Mouse (Mus musculus) neural tube, embryonic 10.5 days (tissue): Measurements from ENCODE around the gene Rnf150.
A peak's percentile ranks its signal among the peaks of the same experiment; 100 is the strongest.

ENCODE experiments used
- DNase-seq: peaks from one replicate; pipeline ENCODE4 v3.0.0-alpha.2; 2017; ENCODE audit warnings: low spot score; ENCODE audit errors: extremely low spot score

The Rnf150 gene

DNA sequence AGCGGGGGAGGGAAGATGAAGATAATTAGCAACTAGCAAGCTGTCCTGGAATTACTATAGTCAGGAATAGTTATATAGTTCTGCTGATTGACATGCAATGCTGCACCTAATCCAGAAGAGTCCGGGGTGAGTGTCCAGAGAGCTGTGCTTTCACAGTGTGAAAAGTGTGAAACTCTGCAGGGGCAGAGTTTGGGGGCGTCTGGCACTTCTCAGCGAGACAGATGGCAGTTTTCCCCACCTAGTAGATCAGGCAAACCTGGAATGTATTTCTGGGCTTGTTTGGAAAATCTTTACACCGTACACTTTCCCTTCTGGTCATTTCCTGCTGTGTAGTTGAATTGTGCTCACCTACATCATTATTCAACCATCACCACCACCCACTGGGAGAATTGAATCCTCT lies 148.6 kb downstream of the Rnf150 start:
- no peak for DNase-seq

DNA sequence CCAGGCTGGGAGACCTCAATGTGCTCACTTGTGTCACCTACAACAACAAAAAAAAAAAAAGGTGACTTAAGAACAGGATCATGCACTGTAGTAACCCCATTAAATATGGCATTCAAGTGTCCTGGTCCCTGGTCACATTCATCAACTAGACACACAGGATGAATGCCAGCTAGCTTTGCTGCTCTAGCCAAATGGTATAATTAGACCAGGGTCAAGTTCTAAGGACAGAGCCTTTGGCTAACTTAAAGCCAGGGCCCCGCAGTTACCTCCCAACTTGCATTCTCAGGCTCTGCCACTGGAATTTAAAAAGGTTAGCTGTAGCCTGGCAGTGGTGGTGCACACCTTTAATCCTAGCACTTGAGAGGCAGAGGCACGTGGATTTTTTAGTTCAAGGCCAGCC lies 165.1 kb downstream of the Rnf150 start:
- no peak for DNase-seq

DNA sequence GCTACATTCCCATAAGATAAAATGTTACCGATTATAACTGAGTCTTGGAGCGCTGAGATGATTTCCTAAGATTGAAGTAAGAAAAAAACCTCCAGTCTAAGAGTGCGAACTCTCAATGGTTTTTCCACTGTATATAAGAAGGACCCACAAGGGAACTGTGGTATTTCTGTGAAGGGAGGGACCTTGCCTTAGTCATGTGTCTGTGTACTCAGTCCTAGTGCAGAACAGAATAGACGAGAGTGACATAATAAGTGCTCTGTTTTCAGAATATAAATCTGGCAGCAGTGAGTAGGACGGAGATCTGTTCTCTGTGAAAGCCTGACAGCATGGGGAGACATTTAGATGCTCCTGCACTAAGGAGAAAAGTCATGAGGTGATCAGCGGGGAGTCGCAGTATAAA lies 169.6 kb downstream of the Rnf150 start:
- no peak for DNase-seq

DNA sequence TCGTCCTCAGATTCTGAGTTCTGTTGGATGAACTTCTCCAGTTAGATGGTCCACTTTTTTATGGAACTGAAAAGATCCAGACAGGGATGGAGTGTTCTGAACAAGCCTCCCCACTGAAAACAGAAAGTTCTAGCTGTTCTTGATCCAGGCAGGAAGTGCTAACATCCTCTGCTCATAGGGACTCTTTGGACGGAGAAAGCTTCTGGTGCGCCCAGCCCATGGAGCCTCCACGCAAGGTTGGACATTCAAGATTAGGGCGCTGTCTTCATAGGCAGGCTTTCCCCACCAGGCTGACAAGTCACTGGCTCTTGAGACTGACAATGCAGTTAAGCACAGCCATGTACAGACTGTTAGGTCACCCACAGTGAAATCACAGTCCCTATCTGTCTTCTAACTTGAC lies 172.0 kb downstream of the Rnf150 start:
- DNase-seq, result no peak

DNA sequence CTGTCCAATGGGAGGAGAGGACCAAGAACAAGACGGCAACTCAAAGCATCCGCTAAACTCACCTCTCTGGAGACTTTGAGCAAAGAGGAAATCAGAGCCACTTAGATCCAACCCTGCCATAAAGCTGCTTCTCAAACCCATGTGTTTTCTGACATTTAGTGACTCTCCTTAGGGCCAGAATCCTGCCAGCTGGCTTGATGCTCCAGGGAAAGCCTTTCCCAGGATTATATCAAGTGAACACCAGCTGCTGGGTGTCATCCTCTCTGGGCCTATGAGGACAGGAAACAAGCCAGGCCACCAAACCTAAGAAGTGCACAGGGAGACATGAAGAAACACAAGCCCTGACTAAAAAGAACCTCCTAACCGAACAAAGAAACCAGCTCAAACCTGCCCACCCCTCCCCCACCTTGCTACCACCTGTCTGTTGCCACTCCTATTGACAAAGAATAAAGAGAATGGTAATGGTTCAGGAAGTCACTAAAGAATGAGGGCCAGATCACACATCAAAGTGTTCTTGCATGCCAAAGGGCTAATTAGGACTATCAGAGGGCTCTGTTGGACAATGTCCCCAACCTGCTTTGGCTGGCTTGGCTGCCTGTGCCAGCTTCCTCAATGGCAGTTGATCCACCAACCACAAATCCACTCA lies 173.5 kb downstream of the Rnf150 start:
- DNase-seq, result no peak

DNA sequence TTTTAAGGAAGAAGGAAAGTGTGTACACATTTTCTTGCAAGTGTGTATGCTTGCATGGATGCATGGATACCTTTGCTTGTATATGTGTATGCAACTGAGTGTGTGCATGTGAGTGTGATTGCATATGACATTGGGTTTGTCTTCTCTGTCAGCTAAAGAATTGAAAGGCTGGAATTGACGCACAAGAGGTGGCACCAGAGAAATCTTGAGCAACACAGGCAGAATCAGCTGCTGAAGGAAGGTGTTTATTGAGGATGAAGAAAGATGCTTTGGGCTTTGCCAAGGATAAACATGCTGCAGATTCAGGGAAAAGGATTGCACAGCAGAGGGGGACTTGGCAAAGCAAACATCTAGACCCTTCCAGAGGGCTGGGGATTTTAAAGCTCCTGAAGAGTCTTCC lies 174.2 kb downstream of the Rnf150 start:
- no peak for DNase-seq

DNA sequence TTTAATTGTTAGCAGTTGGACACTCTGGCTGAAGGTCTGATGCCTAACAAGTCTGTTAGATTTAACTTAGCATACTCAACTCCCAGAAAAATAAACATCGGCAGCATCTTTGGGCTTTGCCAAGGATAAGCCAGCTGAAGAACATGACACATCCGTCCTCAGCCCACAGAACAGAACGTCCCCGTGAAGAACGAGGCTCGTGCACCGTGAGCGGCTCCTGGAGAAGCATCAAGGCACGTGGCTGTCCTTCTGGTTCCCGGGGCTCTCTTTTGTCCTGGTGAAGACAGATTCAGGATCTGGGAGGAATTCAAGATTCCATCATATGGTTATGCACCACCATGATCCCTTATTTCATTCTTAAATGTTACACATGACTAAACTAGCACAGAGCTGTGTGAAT lies 175.4 kb downstream of the Rnf150 start:
- no peak for DNase-seq

DNA sequence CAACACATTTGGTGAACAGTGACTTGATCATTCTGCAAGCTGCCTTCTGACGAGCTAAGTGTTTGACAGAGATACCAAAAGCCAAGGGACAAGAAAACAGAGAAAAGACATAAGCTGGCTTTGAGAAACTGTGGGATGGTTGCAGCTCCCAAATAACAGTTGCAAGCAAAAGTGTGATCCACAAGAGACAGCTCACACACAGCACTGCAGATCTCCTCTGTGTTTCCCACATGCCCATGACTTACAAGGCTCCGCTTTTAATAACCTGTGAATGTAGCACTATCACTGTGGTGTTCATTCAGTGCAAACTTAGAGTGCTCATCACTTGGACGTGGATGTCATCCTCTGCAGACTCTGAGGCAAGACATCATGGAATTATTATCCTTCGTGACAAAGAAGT lies 178.3 kb downstream of the Rnf150 start:
- DNase-seq, result no peak

DNA sequence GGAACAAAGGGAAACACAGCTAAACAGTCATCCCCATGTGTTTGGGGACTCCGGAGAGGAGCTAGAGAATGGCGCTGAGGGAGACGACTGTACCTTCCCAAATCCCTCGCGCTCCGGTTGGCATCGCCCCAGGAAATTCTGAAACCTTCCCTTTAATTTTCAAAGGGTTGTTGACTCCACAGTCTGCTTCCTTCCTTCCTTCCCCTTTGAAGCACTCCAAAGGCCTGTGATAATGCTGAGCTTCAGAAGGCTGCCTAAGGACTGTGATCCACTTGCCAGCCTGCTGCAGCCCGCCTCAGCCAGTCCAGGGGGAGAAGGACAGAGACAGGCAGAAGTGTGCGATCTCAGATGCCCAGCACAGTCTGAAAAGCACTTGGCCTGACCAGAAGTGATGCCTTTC lies 183.8 kb downstream of the Rnf150 start:
- no peak for DNase-seq

DNA sequence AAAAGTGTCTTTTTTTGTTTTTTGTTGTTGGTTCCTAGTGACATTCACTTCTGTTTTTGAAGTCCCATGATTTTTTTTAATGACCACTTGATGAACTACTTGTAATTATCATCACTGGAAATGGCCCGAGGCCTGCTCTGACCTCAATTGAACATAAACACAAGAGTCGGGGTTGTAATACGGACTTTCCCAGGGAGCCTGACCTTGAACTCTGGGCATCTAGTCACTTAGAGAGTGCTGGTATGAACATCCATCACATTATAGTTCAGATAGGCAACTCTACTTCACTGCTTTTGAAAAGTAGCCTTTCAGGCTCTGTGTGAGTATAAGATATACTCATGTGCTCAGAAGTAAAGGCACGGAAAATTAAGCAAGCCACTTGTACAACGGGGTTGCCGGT lies 185.4 kb downstream of the Rnf150 start:
- no peak for DNase-seq

DNA sequence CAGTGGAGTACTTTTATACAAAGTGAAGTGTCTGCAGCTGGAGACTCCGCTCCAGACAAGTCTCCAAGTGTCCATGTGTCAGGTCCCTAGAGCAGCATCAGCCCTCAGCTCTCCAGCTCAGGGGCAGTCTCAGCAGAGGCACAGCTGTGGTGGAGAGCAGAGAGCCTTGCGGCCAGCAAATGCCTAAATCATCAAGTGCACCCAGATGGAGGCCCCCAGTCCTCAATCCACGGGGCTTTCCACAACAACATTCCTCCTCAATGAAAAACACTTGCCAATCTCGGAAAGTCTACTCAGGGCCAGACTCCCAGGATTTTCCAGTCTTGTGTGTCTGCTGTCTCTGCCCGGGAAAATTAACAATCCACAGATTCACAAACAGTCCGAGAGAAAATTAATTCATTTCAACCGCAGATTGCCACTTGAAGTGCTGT lies 186.0 kb downstream of the Rnf150 start:
- peak; percentile 22 for DNase-seq

DNA sequence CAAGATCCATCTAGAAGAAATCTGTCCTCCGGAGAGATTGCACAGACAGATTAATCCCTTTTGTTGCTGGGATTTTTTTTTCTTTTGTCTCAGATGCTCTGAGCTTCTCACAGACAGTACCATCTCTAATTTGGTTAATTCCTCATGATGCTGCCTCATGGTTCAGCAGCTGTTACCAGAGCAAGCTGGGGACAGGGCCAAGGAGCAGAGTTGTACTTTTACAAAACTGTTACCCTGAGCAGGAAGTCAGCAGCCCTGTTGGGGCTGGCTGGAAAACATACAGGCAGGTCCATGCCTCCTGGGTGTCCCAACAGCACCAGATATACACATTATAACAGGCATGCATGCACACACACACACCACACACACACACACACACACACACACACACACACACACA lies 186.5 kb downstream of the Rnf150 start:
- DNase-seq, result no peak

DNA sequence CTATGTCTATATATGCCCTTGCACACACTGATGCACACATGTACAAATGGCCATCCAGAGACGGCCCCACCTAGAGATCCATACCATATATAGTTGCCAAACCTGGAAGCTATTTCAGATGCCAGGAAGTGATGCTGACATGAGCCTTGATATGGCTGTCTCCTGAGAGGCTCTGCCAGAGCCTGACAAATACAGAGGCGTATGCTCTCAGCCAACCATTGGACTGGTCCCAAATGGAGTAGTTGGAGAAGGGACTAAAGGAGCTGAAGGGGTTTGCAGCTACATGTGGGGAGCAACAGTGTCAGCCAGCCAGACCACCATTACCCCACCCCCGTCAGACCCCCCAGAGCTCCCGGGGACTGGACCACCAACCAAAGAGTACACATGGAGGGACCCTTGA lies 189.7 kb downstream of the Rnf150 start:
- no peak for DNase-seq

DNA sequence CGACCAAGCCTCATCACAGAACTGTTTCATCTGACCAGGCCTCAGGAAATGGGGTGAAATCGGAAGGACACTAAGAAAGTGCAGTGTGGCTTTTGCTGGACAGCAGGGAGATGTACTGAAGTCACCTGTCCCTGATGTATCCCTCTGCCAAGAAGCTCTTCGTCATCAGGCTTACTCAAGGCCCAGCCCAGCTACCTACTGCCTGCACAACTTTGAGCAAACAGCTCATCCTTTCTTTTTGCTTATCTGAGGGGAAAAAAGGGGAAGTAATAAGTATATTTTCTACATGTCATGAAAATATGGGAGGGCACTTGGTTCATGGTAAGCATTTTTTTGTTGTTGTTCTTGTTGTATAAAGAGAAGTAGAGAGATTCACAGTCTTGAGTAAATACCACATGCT lies 191.6 kb downstream of the Rnf150 start:
- no peak for DNase-seq

DNA sequence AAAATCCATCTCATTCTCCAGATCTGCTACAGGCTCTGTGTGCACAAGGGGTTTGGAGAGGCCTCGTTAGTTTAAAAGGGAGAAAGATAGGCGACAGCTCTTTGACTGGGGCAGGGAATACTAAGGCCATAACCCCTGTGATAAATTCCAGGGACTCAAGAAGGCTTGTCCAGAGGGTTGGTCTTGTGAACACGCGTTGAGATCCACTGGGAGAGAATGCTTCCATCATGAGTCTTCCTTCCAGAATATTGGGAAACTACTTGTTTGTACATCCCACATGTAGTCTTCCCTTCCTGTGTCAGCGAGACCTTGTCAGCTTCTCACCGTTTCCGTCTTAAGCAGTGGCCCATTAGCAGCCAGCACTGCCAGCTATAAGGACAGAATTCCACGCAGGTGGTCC lies 195.8 kb downstream of the Rnf150 start:
- DNase-seq, result no peak

DNA sequence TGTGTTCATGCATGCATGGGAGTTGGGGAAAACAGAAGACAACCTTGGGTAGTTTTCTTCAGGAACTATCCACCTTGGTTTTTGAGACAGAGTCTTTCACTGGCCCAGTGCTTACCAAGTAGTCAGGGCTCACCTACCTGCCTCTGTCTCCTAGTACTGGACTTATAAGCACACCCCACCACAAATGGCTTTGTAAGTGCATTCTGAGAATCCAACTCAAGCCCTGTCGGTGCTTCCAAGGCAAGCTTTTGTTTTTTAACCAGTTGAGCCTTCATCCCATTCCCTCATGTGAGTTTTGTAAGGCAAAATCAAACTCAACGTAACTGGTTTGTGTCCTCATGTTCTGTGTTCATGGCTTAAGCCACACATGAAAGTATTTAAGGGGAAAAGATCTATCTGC lies 196.9 kb downstream of the Rnf150 start:
- no peak for DNase-seq

DNA sequence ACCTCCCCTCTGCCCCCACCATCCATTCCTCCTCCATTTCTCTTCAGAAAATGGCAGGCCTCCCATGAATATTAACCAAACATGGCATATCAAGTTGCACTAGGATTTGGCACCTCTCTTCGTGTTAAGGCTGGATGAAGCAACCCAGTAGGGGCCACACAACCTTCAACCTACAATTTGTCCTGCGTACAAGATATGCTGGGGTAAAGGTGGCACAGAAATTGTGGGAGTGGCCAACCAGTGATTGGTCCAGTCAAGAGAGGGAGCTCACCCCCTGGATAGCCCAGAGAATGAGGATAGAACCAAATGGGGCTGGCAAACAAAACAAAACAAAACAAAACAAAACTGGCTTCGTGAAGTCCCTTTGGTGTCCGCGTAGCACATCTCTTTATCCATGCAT lies 198.1 kb downstream of the Rnf150 start:
- DNase-seq, result no peak

DNA sequence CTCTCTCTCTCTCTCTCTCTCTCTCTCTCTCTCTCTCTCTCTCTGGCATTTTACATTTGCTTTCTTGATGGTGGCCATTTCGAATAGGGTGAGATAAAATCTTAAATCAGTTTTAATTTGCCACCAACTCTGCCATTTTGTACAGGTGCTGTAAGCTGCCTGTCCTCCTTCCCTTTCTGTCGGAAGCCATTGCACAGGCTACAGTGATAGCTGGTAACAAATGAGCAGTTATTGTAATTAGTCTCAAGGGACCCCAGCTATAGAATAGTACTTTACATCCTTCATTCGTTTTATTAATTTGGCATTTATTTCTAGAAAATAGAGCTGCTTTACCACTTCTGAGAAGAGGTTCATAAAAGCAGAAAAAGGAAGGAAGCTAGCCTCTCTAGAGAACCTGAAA lies 198.7 kb downstream of the Rnf150 start:
- DNase-seq, result no peak

DNA sequence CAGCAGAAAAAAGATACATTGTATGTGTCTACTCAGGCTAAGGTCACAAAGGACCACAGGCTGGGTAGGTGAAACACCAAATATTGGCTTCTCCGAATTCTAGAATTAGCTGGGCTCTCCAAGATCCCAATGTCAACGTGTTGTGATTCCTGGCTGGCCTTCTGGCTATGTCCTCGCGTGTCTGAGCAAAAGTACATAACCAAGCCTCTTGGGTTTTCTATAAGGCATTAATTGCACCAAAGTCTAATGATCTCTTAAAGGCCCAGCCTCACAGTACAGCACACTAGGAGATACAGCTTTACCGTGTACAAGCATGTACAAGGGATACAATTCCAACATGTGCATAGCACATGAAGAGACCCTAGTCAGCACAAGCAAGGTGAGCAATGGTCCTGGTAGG lies 199.1 kb downstream of the Rnf150 start:
- no peak for DNase-seq

DNA sequence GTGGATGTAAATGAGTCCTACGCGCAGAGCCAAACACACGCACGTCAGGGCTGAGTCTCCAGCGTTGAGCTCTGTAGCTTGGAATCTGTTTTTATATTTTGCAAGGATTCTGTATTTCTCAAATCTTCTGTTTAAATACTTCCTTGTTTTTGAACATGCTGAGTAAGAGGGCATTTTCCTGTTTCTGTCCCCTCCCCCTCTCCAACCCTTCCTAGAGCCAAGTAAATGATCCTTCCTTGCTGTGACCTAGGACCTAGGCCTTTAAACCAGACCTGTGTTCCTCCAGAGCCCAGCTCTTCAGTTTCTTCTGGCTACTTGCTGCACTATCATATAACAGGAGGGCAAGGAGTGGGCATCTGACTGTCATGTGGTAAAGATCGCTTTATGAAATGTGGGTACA lies 200.9 kb downstream of the Rnf150 start:
- no peak for DNase-seq

DNA sequence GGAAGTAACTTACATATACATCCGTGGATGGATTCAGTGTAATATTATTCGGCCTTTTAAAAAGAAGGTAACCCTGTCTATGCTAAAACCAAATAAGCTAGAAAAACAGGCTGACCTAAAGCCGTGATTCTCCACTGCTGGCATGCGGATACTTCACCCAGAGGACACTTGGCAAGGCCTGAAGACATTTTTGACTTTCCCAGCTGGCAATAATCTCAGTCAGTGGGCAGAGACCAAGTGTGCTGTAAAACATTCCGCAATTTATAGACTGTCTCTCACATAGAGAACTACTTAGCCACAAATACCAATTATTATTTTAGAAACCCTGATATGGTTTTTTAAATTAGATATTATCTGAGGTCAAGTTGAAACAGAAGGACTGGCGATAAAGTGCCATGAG lies 202.9 kb downstream of the Rnf150 start:
- DNase-seq, result no peak

DNA sequence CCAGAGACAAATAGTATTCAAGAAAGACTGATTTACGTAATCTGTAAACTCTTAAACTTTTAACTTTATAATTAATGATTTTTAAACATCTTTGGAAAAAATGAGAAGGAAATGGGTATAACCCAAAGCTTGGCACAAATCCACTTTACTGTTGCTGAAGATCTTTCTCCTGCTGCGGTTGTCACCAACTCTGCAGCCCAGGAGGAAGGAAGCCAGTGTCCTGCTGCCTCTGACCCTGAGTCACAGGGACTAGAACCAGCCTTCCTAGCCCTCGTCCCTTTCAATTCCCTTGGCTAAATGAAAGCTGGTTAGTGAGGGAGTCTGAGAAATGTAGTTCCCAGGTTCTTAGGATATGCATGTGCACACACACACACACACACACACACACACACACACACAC lies 203.7 kb downstream of the Rnf150 start:
- DNase-seq, result no peak

DNA sequence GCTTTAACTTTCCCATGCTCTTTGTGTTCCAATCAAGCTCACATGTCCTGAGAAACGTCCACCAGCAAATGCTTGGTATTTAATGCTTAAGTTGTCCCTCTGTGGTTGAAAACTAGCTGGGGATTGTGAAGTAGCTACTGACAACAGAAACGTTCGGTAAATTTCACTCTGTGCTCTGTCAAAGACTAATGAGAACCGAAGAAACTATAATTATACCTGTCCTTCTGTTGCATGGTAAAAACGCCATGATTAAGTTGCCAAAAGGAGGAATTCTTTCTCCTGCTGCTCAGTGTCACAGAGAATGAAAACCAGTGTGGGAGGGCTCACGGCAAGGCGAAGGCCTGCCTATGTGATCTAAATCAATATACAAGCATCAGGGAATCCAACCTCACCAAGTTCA lies 204.8 kb downstream of the Rnf150 start:
- no peak for DNase-seq

DNA sequence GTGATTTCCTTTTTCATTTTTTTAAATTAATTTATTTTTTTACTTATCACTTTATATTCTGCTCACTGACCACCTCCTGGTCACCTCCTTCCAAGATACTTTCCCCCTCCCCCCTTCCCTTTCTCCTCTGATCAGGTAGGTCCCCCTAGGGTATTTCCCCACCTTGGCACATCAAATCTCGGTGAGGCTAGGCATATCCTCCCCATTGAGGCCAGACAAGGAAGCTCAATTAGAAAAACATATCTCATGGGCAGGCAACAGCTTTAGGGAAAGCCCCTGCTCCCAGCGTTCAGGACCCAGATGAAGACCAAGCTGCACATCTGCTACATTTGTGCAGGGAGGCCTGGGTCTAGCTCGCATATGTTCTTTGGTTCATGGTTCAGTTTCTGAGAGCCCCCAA lies 211.1 kb downstream of the Rnf150 start:
- DNase-seq, result no peak
